Mouse (Mus musculus) gastrocnemius, adult 18-20 months (tissue): ENCODE results near the gene Sfi1. TPM values are rescaled to one million over a fixed set of nuclear protein-coding genes. Genes with fewer than 3 reads are reported as not detected.
"Not testable (repeated sequence)": the region's sequence is repeated elsewhere in the genome, so short reads cannot be mapped to it uniquely, and the experiment has no call there.

Experiments used
- DNase-seq: peaks from one replicate; pipeline ENCODE4 v3.0.0; 2021; ENCODE audit warnings: low spot score
- total RNA-seq, 2 experiments: library from RNA; stranded (reverse); gene quantifications; 2 replicates each; pipeline ENCODE4 v1.2.3; 2021

The Sfi1 gene
- total RNA-seq, 2 experiments from 2014 or later = 9.8 to 12.4 TPM

GRCm38 (mm10) chr11:3104501-3105260, 88.6 kb downstream of the Sfi1 start:
- not testable (repeated sequence) for DNase-seq

- no peak for DNase-seq
These were observed 89.6 kb downstream of the Sfi1 start for GRCm38 (mm10) chr11:3103619-3104164.

GRCm38 (mm10) chr11:3102626-3103025, 90.6 kb downstream of the Sfi1 start:
- not testable (repeated sequence) for DNase-seq

GRCm38 (mm10) chr11:3101875-3102494, 91.3 kb downstream of the Sfi1 start:
- DNase-seq = no peak

- no peak for DNase-seq
These were observed 92.0 kb downstream of the Sfi1 start for GRCm38 (mm10) chr11:3101072-3101874.

- not testable (repeated sequence) for DNase-seq
These were observed 93.1 kb downstream of the Sfi1 start for GRCm38 (mm10) chr11:3100066-3100645.

Other genes starting within 250 kb of the Sfi1 start
- gene Eif4enif1, start 8.9 kb upstream of the Sfi1 start, total RNA-seq = 10 to 100 TPM; 32.9 to 38.2 TPM
- gene Drg1, start 73.0 kb upstream of the Sfi1 start, total RNA-seq = 10 to 100 TPM; 44.5 to 45.0 TPM
- gene Patz1, start 95.4 kb upstream of the Sfi1 start, total RNA-seq = 10 to 100 TPM; 11.3 to 12.7 TPM
- 10 to 100 TPM; 27.2 to 30.8 TPM for gene Pik3ip1, start 136.9 kb upstream of the Sfi1 start, total RNA-seq
- 10 to 100 TPM; 10.4 to 12.1 TPM for gene Limk2, start 215.7 kb upstream of the Sfi1 start, total RNA-seq